Mouse (Mus musculus): ENCODE measurements around the gene Slc24a4.
"Not testable (repeated sequence)": the region's sequence is repeated elsewhere in the genome, so short reads cannot be mapped to it uniquely, and the experiment has no call there.

Gene Slc24a4

DNA sequence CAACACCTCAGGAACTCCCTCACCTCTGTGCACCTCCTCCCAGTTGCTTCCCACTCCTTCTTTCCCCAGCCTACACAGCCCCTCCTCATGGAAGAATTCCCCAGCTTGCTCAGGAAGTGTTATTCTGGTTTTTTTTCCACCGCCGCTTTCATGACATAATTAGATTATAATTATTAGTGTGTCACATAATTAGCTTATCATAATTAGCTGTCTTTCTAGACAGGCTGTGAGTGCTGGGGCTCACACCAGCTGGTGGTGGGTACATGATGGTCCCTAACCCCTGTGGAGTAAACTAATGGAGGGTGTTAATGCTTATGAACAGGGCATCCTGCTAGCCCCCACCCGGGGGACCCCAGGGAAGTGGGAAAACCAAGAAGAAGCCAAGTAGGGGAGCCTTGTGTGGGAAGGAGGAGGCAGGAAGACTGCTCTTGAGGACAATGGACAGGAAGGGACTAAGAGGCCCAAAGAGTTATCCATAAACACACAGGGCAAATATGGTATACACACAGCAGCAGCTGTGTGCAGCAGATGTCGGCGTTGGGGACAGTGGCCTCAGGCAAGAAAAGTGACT is 38.2 kb downstream of the Slc24a4 start:
- peak; percentile 76 for DNase-seq

DNA sequence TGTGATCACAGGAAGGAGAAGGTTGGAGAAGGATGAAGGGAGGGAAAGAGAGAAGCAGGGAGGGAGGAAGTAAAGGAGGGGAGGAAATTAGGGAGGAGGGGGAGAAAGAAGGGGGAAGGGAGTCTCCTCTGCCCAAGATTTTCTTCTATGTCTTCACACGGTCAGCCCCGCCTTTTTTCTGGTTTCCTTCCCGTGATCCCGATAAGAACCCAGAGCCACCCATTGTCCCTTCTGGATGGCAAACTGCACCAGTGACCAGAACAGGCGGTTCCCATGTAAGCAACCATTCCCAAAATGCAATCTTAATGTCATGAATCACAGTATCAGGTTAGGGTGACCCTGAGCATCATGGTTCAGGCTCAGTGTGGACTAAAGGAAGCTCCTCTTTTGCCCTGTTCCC is 38.8 kb downstream of the Slc24a4 start:
- DNase-seq, result no peak

DNA sequence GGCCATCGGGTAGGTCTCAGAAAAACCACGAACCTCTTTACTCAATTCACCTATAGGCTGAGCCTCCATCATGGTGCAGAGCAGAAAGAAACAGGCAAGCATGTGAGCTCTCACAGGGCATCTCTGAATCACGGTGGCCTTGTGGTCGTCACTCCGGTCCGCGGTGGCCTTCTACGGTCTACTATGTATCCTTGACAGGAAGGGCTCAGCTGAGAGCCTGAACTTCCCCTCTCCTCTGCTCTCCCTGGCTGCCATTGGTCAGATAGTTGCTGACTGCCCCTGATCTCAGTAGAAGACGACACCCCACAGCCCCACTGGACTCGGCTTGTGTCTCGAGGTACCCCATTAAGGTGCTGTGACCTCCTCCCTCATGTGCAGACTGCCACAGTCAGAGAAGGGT is 44.2 kb downstream of the Slc24a4 start:
- DNase-seq, result no peak

DNA sequence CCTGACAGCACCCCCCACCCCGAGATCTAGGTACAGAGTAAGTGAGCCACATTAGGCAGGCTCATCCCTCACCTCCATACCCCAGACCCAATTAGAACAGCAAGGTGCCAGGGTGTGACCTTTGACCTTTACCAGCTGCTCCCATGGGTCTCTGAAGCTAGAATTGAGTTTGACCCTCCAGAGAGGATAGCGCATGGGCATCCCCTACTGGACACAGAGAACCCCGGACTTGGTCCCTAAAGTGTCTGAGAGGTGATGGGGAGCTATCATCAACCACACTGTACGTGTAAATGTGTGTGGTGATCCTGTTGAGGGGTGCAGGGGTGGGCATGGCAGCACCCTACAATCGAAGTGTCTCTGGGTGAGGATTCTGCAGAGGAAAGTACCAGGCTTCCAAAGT is 44.8 kb downstream of the Slc24a4 start:
- DNase-seq, result no peak

DNA sequence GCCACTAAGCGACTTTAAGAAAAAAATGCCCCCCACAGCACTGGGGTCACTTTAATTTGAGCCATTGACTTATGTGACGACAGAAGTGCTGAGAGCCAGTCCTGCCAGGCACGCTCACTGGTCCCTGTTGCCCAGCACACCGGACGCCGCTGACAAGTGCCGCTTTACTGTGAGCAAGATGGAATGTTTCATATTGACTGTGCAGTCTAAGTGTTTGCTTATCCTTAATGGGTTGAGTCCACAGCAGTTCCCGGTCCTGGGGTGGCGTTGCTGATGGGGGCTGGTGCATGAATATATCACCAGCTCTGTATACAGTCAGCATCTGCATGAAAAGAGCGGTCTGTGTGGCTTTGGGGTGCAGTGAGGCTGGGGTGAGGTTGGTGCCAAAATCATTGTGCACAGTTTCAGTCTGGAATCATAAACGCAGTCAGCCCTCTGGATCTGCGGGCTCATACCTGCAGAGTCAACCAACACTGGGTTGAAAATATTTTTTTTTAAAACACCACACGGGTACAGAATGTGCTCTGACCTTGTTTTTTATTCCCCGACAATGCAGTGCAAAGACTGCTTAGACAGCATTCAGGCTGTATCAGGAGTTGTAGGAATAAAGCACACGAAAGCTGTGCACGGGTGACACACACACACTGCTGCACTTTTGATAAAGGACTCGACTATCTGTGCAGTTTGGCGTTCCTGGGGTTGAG is 52.0 kb downstream of the Slc24a4 start:
- DNase-seq, result no peak

- DNase-seq, result peak; percentile 69
Observed at GRCm38 (mm10) chr12:102181799-102182357, 53.3 kb downstream of the Slc24a4 start.

- DNase-seq, result no peak
Observed at GRCm38 (mm10) chr12:102182621-102183020, 54.1 kb downstream of the Slc24a4 start.

DNA sequence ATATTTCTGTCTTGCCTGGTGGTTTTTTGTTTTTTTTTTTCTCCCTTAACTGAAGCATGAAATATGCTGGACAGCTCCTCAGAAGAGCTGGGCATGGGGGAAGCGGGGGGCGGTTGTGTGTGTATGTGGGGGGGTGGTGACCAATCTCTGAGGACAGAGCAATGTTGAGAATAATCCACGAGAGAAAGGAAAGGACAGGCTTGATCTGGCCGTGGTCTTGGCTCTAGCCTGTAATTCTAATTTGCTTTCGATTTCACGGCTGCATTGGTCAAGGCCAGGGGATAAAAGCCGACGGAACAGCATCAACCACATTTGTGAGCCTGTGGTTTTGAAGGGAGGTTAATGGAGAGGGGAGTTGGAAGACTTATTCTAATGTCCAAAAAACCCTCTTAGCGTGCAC is 54.7 kb downstream of the Slc24a4 start:
- no peak for DNase-seq

GRCm38 (mm10) chr12:102190820-102191219 is 62.3 kb downstream of the Slc24a4 start:
- DNase-seq, result no peak

- peak; percentile 78 for DNase-seq
Observed at GRCm38 (mm10) chr12:102201516-102201915, 73.0 kb downstream of the Slc24a4 start.

DNA sequence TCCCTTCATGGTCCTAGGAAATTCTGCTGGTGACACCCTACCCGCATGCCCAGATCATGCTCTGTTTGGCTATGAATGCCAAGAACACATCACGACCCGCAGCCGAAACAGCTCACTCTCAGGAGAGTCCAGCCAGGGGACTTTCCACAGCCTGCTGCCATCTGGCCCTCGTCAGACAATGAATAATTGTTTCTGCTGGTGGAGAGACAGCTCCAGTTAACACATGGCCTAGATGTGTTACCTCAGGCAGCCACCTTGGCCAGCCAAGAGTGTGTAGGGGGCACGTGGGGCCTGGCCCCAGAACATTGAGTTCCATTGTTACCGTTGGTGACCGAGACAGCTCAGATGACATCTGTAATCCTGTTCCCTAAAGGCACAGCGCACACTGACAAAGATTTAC is 74.4 kb downstream of the Slc24a4 start:
- peak; percentile 51 for DNase-seq

GRCm38 (mm10) chr12:102206471-102206870 is 77.9 kb downstream of the Slc24a4 start:
- DNase-seq, result no peak

DNA sequence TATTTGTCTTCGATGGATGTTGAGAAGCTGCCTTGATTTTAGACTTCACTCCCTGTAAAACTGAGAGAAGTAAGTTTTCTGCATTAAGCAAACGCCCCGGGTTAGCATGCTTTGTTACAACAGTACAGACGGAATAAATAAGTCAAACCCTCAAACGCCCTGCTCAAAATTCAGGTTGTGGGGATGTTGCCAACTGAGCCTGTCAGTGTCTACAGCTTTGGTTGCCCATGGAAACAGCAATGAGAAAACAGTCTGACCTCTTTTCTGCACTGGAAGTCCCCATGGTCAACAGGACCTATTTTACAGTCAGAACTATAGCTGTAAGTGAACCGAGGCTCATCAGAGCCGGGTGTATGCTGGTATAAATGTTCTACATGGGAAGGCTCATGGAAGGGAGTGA is 78.7 kb downstream of the Slc24a4 start:
- peak; percentile 11 for DNase-seq

DNA sequence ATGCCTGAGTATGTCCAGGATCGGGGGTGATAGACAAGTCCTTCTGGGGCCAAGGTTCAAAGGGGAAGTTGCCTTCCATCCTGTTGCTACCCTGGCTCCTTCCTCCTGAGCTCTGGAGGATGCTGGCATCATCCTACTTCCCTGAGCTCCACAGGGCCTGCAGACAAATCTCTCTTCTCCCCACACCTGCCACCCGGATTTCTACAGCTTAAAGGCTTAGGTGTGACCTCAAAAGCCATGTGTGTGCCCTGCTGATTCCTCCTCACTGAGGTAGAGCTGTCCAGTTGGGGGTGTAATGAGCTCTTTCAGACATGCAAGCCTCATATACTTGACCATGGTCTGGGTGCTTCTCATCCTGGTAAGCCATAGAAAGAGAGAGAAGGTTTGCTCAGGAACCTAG is 82.3 kb downstream of the Slc24a4 start:
- peak; percentile 73 for DNase-seq

DNA sequence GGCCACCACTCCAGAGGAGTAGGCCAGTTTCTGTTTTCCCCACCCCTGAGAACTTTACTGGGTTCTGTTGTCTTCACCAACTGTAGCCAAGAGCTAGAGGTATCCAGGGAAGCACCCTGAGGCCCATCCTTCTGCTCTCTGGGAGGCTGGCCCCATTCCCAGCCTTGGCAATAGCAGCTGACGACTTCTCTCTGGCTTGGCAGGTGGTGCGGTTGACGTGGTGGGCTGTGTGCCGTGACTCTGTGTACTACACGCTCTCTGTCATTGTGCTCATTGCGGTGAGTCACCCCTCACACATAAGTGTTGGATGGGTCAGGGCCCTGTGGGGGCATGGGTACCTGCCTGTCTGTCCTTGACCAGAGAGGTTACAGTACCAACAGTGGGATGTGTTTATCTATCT is 94.9 kb downstream of the Slc24a4 start:
- DNase-seq, result no peak

GRCm38 (mm10) chr12:102224112-102224511 is 95.6 kb downstream of the Slc24a4 start:
- DNase-seq, result not testable (repeated sequence)

DNA sequence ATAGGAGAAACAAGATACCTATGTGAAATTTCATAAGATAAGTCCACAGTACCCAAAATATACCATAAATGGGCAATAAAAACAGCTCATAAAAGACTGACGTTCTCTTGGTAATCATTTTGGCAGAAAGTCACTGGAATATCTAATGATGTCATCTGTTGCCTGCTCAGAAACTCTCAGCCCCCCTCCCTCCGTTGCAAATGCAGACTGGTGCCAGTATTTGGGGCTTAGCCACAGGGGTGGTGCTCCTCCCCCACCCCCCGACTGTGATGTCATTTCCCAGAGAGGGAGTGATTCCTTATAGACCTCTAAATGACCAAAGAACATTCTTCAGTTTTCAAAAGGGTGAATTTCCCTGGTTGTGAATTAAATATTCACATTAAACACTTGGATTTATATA is 96.6 kb downstream of the Slc24a4 start:
- DNase-seq, result no peak

DNA sequence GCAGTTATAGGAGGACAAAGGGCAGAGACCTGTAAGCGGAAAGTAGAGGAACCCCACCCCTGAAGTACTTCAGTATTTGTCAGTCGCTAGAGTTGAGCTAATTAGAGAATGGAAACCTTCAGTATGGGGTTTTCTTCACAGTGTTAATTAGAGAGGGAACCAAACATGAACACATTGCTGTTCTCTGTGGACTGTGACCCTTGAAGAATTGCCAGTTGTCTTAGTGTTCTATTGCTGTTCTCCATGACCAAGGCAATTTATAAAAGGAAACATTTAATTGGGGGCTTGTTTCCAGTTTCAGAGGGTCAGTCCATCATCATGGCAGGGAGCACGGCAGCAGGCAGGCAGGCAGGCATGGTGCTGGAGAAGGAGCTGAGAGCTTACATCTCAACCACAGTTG is 107.0 kb downstream of the Slc24a4 start:
- DNase-seq, result no peak

DNA sequence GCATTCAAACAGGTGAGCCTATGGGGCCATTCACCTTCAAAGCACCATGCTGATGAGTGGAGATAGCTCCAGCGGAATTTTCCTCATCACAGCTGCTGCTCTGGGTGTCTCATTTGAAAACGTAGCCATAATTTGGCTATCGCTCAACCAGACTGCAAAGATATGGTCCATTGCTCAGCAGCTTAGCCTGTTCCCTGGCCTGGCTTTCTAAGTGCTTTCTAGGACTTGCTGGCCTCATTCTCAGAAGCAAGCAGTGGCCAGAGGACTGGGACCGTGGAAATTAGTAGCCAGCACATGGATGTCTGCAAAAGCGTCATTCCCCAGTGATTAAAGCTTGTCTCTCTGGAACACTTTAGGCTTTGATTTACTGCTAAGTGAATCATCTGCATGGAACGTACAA is 107.8 kb downstream of the Slc24a4 start:
- no peak for DNase-seq

GRCm38 (mm10) chr12:102242076-102242722 is 113.7 kb downstream of the Slc24a4 start:
- DNase-seq, result peak; percentile 29

- DNase-seq, result no peak
Observed at GRCm38 (mm10) chr12:102243915-102244314, 115.4 kb downstream of the Slc24a4 start.

- no peak for DNase-seq
Observed at GRCm38 (mm10) chr12:102246226-102246625, 117.7 kb downstream of the Slc24a4 start.

DNA sequence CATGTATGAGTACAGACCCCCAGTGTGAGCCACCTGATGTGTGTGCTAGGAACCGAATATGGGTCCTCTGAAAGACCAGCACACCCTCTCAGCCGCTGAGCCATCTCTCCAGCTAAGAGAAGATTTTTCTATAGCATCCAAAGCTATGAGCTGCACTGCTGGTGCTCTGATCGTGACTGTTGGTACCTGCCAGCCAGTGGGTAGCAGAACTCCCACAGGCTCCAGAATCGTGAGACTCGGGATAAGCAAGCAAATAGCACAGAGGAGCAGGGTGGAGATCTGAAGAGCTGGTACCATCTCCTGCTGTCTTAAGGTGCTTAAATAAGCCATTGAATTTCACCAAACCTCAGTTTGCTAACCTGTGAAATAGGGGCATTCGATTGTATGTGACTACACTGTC is 119.6 kb downstream of the Slc24a4 start:
- DNase-seq, result no peak

DNA sequence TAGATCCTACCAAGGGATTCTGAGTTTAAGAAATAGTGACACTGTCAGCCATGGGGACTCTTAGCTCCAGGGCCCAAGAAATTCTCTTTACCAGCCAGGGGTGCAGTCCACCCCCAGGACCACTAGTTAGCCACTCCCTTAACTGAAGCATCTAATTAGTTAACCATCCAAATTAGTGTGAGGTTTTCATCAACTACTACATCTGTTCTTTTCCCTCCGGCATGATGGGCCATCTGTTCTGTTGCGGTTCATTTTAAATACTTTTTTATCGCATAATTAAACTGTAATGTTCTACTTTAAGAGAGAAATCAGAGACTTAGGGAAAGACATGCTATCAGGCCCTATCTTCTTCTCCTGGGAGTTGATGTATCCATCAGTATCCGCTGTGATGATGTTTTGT is 121.8 kb downstream of the Slc24a4 start:
- peak; percentile 18 for DNase-seq

Measured in retina, postnatal 1 day (tissue).